Mouse (Mus musculus) 416B (cell line): ENCODE data around the gene Egfem1.
A peak's percentile ranks its signal among the peaks of the same experiment; 100 is the strongest.

ENCODE experiments used
- DNase-seq: peaks from one replicate; pipeline ENCODE4 v3.0.0; 2011; ENCODE audit warnings: low read depth

Egfem1 gene

DNA sequence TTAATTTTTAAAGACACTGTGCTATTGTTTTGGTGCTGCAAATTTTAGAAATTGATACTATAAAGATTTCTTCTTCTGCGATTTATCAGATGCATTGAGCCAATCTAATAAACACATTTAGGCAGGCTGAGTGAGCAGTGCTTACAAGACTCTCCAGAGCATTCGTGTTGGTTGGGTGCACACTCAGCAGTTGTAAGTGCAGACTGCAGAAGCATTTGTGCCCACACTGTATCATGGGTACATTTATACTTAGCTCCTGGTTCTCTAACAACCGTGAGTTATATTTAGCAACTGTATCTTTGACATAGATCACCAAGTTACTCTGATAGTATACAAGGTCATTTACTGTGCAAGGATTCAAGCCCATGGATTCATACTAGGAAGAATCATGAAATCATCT lies 264.0 kb downstream of the Egfem1 start:
- DNase-seq = no peak

DNA sequence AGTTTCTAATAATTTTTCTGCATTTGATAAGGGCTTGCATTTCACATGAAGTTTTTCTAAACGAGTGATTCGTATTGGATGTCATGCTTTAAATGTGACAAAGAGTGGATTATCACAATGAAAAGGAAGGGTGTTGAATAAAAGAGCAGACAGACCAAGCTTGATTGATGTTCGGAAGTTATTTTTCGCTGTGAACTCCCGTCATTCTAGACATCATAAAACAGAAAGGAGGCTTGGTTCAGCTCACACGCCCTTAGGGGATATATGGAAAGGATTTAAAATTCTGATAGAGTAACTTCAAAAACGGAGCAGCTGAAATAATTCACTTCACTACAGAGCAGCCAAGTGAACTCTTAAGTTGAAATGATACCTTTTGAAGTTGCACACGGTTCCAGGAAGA lies 285.1 kb downstream of the Egfem1 start:
- no peak for DNase-seq

DNA sequence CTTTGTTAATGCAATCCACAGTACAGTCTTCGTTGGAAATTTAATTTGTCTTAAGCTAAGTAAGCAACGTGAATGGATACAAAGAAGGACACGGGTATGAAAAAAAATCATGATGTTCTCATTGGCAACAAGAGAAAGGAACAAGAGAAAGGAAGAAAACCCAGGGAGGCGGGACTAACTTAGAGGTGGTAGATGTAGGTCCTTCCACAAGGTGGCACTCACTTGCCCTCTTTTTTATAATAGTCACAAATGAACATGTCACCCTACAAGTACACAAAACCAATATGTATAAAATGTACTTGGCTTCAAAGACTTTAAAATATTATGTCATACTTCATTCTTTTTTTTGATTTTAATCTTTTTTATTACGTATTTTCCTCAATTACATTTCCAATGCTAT lies 288.7 kb downstream of the Egfem1 start:
- DNase-seq = peak; percentile 57

DNA sequence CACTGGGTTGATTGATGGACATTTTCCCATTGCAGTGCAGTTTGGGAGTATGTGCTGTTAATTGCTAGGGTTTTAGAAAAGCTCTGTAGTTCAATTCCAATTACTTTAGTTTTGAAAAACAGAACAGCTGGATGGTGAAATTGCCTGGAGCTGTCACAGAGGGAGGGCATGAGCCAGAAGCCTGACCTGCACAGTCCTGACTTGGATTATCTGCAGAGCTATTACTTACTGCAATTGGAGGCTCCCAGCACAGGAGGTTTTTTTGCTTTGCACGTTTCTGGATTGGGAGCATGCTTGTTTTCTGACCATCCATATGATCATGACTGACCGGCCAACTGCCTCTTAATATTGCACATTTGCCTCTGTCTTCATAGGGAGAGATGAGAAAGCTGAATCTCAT lies 299.4 kb downstream of the Egfem1 start:
- DNase-seq = no peak

DNA sequence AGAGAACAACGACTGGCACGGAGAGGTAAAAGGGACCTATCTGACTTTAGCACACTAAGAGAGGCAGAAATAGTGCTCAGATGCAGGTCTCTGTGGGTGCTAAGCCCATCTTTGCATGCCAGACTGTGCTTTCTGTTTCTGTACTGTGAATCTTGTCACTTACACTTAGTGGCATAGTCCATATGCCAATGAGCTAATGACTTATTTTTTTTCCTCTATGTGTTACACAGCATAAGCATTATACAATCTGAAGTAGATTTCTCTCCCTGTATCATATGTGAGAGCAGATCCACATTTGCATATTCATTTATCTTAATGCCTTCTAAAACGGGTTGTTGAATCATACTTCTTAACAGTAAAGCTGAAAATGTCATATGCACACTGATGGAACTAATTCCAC lies 317.2 kb downstream of the Egfem1 start:
- DNase-seq = no peak

DNA sequence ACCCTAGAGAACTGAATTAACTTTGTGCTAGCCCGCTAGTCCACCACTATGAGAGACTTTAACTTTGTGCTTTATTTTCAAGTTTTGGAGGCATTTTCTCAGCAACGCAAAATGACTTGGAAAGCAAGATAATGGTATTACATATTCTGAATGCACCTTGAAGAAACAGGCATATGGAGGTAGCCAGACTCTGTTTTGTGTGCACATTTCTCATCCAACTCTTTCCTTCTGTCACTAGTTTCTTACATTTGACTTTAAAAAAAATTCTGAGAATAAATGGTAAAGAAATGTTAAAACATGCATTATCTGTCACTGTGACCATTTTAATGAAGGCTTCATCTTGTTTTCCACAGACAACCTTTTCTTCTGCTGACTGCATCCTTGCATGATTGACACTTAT lies 339.8 kb downstream of the Egfem1 start:
- DNase-seq = no peak

DNA sequence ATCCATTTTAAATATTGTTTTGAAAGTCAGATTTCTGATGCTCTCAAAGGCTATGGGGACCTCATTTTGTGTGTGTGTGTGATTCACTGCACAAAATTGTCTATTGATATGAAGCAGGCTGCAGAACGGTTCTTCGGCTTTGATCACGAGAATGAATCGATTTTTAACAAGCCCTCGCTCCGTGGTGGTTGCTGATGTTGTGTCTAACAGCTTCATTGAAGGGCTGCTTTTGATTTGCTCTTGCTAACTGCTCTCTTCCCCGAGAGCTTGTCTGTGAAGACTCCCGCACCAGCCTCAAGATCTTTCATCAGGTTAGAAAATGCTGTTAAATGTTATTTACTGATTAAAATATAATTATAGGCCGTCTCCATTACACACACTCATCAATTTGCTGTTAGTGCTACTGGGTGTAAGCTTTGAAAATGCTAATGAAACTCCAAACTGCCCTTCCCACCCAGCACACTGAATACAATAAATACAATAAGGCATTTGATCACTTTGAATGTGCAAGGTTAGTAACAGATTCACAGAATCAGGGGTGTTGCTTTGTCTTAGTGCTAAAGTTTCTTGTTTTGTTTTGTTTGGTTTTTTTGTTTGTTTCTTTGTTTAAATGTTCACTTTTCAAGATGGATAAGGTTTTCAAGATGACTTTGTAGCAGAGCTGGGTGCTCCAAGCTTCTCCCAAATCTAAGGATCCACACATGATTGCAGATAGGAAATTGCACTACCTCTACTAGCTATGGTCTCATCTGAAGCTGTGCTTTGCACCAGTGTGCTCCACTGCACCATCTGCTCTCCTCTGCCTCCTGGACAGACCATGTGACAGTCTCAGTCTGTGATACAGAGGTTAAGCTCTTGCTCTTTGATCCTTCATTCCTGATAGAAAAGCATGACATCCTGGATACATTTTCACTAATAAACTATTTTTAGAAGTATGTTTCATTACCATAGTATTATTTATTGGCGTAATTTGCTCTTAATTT lies 350.6 kb downstream of the Egfem1 start:
- no peak for DNase-seq

DNA sequence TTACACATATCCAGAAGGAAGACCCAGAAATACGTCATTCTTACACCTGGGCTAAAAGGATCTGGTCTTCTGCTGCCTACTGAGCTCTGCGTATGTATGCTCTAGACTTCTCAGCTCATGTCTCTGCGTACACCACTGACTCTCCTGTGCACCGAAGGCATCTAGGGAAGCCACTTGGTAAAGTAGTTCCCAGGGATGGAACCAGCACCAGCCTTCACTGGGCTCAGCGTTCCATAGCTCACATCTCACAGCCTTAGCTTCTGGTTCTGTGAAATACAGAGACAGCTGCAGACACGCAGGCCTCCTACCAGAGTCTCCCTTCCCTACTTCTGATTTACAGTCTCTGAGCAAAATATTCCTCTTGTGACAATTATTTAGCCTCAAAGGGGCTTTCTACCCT lies 361.2 kb downstream of the Egfem1 start:
- no peak for DNase-seq

DNA sequence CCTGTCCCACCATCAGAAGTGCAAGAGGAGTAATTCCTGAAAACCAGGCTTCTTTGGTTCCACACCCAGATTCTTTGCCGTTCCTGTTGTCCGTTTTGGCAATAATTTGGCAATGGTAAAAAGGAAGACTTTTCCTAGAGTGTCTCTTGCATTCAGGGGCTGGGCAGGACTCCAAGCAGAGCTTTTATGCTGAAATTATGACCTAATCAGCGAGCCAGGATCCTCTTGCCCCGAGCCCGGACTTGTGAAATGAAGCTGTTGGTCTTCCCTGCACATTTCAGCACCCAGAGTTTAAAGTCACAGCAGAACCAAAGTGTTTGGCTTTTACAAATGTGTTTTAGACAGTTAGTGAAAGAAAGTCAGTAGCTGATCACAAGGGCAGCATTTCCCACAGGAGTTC lies 362.8 kb downstream of the Egfem1 start:
- no peak for DNase-seq

DNA sequence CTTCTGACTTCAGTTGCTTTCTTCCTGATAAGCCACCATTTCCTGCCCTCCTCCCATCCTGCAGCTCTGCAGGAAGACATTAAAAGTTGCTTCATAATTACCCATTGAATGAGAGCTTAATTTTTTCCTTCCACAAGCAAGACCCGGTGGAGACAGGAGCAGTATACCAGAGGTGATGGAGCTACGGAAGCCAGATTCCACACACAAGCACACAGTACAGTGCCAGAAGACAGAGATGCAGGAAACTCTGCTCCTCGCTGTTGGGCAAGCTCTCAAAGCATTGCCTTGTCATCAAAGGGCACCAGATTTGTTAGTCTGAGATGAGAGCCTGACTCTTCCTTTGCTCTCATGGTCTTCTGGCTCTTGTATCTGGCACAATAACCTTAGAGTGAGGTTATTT lies 364.3 kb downstream of the Egfem1 start:
- DNase-seq = no peak

DNA sequence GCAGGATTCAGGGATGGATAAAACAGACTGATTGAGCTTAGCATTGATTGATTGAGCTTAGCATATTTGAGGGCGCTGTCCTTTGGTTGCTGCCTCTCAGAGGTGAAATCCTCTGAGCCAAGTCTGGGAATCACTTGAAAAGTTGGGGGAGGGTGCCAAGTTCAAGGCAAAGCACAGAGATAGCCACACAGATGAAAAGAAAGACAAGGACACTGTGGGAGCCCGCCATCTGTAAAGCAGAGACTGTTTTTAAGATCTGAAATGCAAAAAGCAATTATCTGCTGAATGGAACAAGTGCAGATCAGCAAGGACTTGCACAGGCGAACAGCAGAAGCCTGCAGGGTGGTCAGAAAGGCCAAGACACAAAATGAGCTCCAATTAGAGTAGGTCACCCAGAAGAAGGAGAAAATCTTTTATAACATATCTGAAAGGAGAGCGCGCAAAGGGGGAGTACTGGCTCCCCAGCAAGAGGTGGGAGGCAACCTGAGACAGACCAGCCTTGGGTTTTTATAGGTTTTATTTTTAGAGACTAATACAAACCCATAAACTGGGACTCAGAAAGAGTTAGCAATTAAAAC lies 367.1 kb downstream of the Egfem1 start:
- no peak for DNase-seq

DNA sequence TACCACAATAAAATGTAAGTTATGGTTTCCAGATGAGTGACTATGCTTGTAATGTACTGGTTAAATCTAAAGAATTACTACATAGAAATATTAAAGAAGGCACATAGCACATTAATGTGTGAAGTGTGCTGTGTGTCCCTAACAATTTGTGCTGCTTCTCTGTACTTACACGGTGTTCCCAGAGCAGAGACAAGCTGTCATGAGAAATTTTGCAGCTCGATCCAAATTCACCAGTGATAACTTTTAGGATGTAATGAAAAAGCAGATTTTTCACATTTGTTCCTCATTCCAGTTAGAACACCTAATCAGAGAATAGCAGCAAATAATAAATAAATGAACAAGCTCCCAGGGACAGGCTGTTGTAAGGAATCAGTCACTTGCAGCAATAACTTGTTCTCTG lies 416.4 kb downstream of the Egfem1 start:
- DNase-seq = no peak

DNA sequence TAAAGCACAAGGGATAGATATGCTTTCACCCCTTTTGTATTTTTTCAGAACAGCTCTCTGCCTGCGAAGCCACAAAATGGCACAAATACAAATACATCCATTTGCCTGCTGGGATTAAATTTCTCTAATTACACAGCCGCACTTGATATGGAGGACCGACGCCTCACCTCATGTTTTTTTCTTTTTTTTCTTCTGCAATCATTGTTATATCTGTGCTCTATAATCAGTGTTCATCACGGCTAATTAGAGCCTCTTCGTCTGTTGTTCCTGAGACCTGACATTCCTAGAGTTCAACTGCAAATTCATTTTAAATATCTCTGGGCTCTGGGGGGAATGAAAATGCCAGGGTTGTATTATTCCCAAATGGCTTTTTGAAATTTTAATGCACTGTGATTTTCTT lies 417.4 kb downstream of the Egfem1 start:
- no peak for DNase-seq

DNA sequence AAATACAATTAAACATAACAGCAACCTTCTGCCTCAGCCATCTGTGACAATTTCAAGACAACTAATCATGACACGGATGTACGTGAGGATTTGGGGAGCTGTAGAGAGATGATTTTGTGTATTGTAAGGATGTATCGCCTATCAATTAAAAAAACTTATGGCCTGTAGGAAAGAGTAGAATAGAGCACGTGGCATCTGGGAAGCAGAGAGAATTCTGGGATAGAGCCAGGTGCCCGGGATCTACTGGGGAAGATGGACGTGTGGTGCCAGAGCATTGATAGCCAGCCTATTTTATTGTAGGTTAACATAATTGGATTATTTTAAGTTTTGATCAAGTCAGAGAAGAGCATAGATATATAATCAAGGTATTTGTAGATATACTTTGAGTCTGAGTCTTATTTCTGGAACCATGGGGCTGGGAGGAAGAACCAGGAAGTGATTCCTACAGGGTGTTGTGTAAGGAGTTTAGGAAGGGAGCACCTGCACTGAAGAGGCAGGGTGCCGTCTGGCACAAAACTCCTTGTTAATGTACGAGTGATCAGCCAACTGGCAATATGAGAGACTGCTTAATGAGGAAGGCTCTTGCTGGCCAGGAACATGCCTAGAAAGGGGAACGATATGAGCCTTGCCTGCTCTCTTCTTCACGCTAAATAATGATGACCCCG lies 443.6 kb downstream of the Egfem1 start:
- no peak for DNase-seq

DNA sequence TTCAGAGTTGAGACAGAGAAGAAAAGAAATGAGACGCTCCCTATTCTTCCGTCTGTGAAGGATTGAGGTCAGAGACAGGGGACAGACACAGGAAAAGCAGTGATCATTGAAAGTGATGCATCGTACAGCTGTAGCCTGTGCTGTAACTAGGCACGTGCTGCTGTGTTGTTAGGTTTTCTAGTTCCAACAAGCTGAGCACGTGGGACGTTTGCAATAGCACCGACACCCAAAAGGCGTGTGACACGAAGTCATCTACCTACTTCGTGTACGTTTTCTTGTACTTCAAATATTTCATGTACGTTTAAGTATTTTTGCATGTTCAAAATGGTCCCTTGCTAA lies 444.1 kb downstream of the Egfem1 start:
- no peak for DNase-seq

DNA sequence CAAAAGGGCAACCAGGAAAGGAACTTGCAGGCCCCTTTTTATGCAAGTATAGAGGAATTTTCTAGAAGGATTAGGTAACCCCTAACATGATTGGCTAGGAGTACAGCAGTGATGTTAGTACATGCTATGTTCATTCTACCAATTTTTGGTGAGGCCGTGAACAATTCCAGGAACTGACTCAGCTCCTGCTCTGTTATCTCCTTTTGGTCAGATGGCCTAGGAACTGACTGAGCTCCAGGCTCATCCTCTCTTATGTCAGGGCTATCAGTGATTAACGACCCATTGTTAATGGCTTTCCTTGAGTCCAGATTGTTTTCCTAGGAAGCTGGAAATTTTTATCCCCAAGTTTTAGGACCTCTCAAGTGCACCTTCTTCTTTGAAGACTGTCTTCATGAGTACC lies 457.4 kb downstream of the Egfem1 start:
- peak; percentile 1 for DNase-seq

DNA sequence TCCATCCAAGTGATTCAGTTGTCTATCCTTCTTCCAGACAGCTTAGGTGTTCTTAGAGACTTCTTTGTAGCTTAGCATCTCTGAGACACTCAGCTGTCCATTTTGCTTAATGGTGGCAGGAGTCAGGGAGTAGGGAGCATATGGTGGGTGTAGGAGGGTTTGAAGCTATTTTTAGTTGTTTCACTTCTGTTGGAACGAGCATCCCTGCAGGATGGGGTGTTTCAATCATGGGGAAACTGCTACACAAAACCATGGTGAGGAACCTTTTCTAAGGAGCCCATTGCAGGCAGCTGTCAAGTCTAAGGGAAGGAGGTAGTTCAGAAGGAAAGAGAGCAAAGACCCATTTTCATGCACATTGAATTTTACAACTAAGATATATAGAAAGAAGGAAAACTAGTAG lies 458.1 kb downstream of the Egfem1 start:
- DNase-seq = no peak

DNA sequence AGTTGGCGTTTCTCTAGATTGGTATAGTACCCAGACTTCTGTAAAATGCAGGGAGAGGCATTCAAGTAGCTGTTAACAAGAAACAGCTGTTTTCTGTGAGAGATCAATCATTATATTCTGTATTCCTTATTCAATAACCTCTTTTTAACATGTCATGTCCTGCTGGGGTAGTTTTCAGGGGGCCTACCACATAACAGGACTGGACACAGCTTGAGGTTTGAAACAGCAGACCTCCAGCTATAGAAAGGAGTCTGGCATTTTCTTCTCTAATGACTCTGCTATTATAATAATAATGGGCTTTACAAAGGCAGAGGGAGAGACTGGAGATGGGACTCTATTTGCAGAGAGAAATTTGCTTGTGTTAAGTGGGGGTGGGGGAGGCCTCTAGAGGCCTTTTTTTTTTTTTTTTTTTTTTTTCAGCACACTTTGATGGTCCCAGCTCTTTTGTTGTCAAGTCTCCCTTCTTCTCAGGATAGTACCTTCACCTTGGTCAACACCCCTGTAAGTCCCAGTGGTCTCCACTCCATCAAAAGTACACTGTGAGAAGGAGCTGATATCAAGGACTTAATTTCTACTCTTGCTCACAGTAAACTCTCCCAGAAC lies 459.8 kb downstream of the Egfem1 start:
- no peak for DNase-seq

DNA sequence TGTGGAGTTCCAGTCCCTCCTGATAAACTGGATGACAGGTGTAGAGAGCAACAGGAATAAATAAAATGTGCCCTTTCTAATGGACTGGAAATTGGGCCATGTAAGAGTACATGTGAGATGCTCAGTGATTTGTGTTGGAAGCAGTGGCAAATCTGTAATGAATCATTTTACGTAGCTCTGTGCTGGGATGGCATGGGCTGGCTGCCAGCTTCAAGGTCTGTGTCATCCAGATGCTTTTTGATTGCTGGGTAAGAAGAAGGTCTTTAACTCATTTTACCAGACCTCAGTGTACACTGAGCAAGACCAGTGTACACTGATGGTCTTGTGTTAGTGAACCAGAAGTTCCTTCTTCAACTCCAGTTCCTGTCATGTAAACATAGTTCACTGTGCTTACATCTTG lies 462.2 kb downstream of the Egfem1 start:
- no peak for DNase-seq

DNA sequence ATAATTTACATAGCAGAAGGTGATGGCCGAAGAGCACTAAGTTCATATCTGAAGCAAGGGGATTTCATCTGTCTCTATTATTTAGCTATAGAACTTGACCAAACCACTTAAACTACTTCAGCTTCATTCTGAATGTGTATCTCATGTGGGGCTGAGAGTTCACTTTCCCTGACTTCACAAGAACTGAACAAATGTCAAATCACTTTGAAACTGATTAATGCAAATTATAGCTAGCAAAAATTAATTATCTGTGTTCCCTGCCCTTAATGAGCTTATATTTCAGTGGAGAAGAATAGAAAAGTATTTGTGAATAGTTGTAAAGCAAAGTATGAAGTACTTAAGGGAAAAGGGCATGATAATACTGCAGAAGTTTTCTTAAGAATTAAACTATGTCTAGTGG lies 481.3 kb downstream of the Egfem1 start:
- no peak for DNase-seq

DNA sequence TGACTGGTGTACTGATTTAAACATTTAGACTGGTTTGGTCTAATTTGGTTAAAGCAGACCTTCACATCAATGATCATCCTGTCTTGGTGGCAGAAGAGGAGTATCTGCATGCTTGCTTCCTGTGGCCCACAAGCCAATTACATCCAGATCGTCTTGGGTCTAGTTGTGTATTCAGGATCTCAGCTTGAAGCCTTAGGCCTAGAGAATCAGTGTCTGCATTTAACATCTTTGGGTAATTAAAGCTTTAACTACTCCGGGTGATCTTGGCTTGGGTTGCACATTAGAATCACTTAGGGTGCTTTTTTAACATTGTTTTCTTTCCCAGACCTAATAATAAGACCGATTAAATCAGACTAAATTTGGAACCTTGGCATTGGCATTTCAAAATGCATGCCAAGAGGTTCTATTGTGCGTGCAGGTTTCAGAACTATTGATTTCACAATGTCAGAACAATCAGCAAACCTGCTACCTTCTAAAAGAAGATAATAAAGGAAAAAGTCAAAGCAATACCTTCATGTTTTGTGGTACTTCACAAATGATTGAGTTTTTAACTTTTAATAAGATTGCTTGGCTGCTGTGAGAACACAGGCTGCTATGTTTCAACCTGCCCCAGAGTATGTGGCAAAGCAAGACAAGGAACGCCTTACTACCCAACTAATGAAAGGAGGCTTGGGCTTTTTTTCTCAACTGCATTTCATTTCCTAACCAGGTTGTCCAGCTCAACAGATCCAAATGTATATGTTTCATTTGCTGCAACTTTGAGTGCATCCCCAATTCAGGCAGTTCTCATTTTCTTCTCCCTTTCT lies 496.4 kb downstream of the Egfem1 start:
- no peak for DNase-seq

DNA sequence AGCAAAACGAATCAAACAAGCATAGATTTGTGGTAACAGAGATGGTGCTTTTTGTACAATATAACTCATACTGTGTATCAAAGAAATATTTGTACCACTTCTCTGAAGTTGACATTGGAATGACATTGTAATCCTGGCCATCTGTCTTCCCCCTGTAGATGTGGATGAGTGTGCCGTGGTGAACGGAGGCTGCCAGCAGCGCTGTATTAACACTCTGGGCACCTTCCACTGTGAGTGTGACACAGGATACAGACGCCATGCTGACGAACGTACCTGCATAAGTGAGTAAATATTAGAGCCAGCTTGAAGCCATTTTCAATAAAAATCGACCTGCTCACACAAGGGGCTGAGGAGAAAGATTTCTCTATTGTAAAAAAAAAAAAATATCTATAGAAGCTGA lies 500.9 kb downstream of the Egfem1 start:
- no peak for DNase-seq
